Mouse (Mus musculus) cerebellum, adult 2 months (tissue): ENCODE data around the gene Vwc2l.

Experiments used
- CTCF ChIP-seq: fragments of 200-500 bp; IDR thresholded peaks from 2 replicates; pipeline ENCODE4 v1.5.1; 2011; ENCODE audit warnings: low read depth, mild to moderate bottlenecking, control low read depth, low read length, moderate library complexity, borderline replicate concordance; ENCODE audit not compliant: insufficient read depth
- POLR2A ChIP-seq: fragments of 200-500 bp; IDR thresholded peaks from 2 replicates; pipeline ENCODE4 v1.6.1; 2011; ENCODE audit warnings: low read length, control low read depth, borderline replicate concordance; ENCODE audit not compliant: insufficient read depth

- TF ChIP-seq CTCF (no peak), POLR2A (no peak)
Observed at GRCm38 (mm10) chr1:70918173-70919036, 192.9 kb downstream of the Vwc2l start.
